Mouse (Mus musculus) MEL (cell line): Measurements from ENCODE around the gene Hps6. TPM values are rescaled to one million over a fixed set of nuclear protein-coding genes. Genes with fewer than 3 reads are reported as not detected.

ENCODE experiments used
- DNase-seq: peaks from one replicate; pipeline ENCODE4 v3.0.0; 2011; ENCODE audit warnings: low read depth, low spot score
- H3K27ac ChIP-seq: 2 replicates; pipeline ENCODE4 v1.5.1; 2012; ENCODE audit warnings: low read depth, mild to moderate bottlenecking, control low read depth, low read length, moderate library complexity; ENCODE audit not compliant: control insufficient read depth
- H3K27me3 ChIP-seq, 2 experiments: fragments of 150-350 bp in 1 of 2; sonication (generic) in 1 of 2; 2 replicates each; pipeline ENCODE4 v1.6.1; 2012; ENCODE audit warnings: low read length in 2 of 2, mild to moderate bottlenecking in 2 of 2, improper control_type of control experiment in 1 of 2, moderate library complexity in 1 of 2; ENCODE audit not compliant: insufficient read depth in 2 of 2, control insufficient read depth in 1 of 2
- H3K36me3 ChIP-seq, 2 experiments: 2 replicates each; pipeline ENCODE4 v1.6.1; 2012 to 2014; ENCODE audit warnings: low read length in 2 of 2, improper control_type of control experiment in 1 of 2, inconsistent platforms in 1 of 2, mild to moderate bottlenecking in 1 of 2; ENCODE audit not compliant: insufficient read depth in 2 of 2, control insufficient read depth in 1 of 2
- H3K4me1 ChIP-seq, 2 experiments: fragments of 150-350 bp in 1 of 2; sonication (generic) in 1 of 2; 2 replicates each; pipeline ENCODE4 v1.6.1; 2012; ENCODE audit warnings: low read length in 2 of 2, improper control_type of control experiment in 1 of 2, mild to moderate bottlenecking in 1 of 2; ENCODE audit not compliant: insufficient read depth in 2 of 2, control insufficient read depth in 1 of 2
- H3K4me3 ChIP-seq, 2 experiments: fragments of 150-350 bp in 1 of 2; sonication (generic) in 1 of 2; 2 replicates each; pipeline ENCODE4 v1.5.1; 2012; ENCODE audit warnings: low read depth in 2 of 2, low read length in 2 of 2, mild to moderate bottlenecking in 2 of 2, moderate library complexity in 2 of 2, control low read depth in 1 of 2, improper control_type of control experiment in 1 of 2; ENCODE audit not compliant: control insufficient read depth in 1 of 2, insufficient read depth in 1 of 2
- H3K79me2 ChIP-seq: 2 replicates; pipeline ENCODE4 v1.6.1; 2012; ENCODE audit warnings: mild to moderate bottlenecking, low read length, moderate library complexity; ENCODE audit not compliant: control insufficient read depth, poor library complexity, insufficient read depth
- H3K9ac ChIP-seq: 2 replicates; pipeline ENCODE4 v1.6.1; 2012; ENCODE audit warnings: low read depth, mild to moderate bottlenecking, control low read depth, low read length, moderate library complexity; ENCODE audit not compliant: control insufficient read depth, poor library complexity, severe bottlenecking
- H3K9me3 ChIP-seq: fragments of 150-350 bp; sonication (generic); replicated peaks from 2 replicates; pipeline ENCODE4 v1.6.1; 2012; ENCODE audit warnings: mild to moderate bottlenecking, low read length, improper control_type of control experiment, moderate library complexity; ENCODE audit not compliant: insufficient read depth
- BHLHE40 ChIP-seq: IDR thresholded peaks from 2 replicates; pipeline ENCODE4 v1.6.1; 2012; ENCODE audit warnings: low read depth, mild to moderate bottlenecking, inconsistent platforms, low read length, improper control_type of control experiment, borderline replicate concordance
- CHD1 ChIP-seq: IDR thresholded peaks from 2 replicates; pipeline ENCODE4 v1.6.1; 2012; ENCODE audit warnings: low read depth, mild to moderate bottlenecking, inconsistent platforms, low read length, improper control_type of control experiment
- CHD2 ChIP-seq: IDR thresholded peaks from 2 replicates; pipeline ENCODE4 v1.6.1; 2011; ENCODE audit warnings: low read length, improper control_type of control experiment
- CTCF ChIP-seq, 3 experiments: IDR thresholded peaks in 2 of 3; conservative IDR thresholded peaks in 1 of 3; 2 replicates each; pipeline ENCODE4 v1.5.1; 2011 to 2012; ENCODE audit warnings: low read length in 3 of 3, low read depth in 2 of 3, mild to moderate bottlenecking in 2 of 3, improper control_type of control experiment in 1 of 3, inconsistent platforms in 1 of 3, mixed read lengths in 1 of 3, moderate library complexity in 1 of 3; ENCODE audit not compliant: control insufficient read depth in 1 of 3, insufficient read depth in 1 of 3, poor library complexity in 1 of 3, severe bottlenecking in 1 of 3
- EP300 ChIP-seq, 2 experiments: IDR thresholded peaks; 2 replicates each; pipeline ENCODE4 v1.6.1; 2011; ENCODE audit warnings: improper control_type of control experiment in 2 of 2, low read length in 2 of 2, low read depth in 1 of 2, mild to moderate bottlenecking in 1 of 2
- ETS1 ChIP-seq: IDR thresholded peaks from 2 replicates; pipeline ENCODE4 v1.6.1; 2012; ENCODE audit warnings: low read depth, mild to moderate bottlenecking, inconsistent platforms, low read length, improper control_type of control experiment, moderate library complexity
- GABPA ChIP-seq: IDR thresholded peaks from 2 replicates; pipeline ENCODE4 v1.6.1; 2012; ENCODE audit warnings: low read depth, mild to moderate bottlenecking, inconsistent platforms, low read length, improper control_type of control experiment, moderate library complexity
- GATA1 ChIP-seq: IDR thresholded peaks from 2 replicates; pipeline ENCODE4 v1.6.1; 2011; ENCODE audit warnings: low read depth, low read length, improper control_type of control experiment
- HCFC1 ChIP-seq: IDR thresholded peaks from 2 replicates; pipeline ENCODE4 v1.6.1; 2012; ENCODE audit warnings: low read depth, mild to moderate bottlenecking, inconsistent platforms, low read length, improper control_type of control experiment, moderate library complexity
- JUND ChIP-seq: IDR thresholded peaks from 2 replicates; pipeline ENCODE4 v1.6.1; 2011; ENCODE audit warnings: low read depth, mild to moderate bottlenecking, improper control_type of control experiment, low read length
- KAT2A ChIP-seq: conservative IDR thresholded peaks from 2 replicates; pipeline ENCODE4 v1.6.1; 2012; ENCODE audit warnings: low read depth, low read length, improper control_type of control experiment, inconsistent platforms
- MAX ChIP-seq: IDR thresholded peaks from 2 replicates; pipeline ENCODE4 v1.6.1; 2011; ENCODE audit warnings: low read length, improper control_type of control experiment
- MAZ ChIP-seq: IDR thresholded peaks from 2 replicates; pipeline ENCODE4 v1.6.1; 2012; ENCODE audit warnings: low read depth, mild to moderate bottlenecking, inconsistent platforms, low read length, improper control_type of control experiment
- MEF2A ChIP-seq: IDR thresholded peaks from 2 replicates; pipeline ENCODE4 v1.6.1; 2014; ENCODE audit warnings: low read depth, mild to moderate bottlenecking, inconsistent platforms, low read length, improper control_type of control experiment; ENCODE audit not compliant: poor library complexity, insufficient replicate concordance, severe bottlenecking; ENCODE audit errors: extremely low read depth
- MXI1 ChIP-seq: IDR thresholded peaks from 2 replicates; pipeline ENCODE4 v1.6.1; 2011; ENCODE audit warnings: mild to moderate bottlenecking, low read depth, low read length, improper control_type of control experiment
- MYB ChIP-seq: IDR thresholded peaks from 2 replicates; pipeline ENCODE4 v1.6.1; 2011; ENCODE audit warnings: mild to moderate bottlenecking, low read depth, low read length, improper control_type of control experiment
- MYC ChIP-seq: IDR thresholded peaks from 2 replicates; pipeline ENCODE4 v1.6.1; 2011; ENCODE audit warnings: low read depth, mild to moderate bottlenecking, low read length, improper control_type of control experiment, moderate library complexity
- NELFE ChIP-seq: IDR thresholded peaks from 2 replicates; pipeline ENCODE4 v1.6.1; 2011; ENCODE audit warnings: low read depth, low read length, improper control_type of control experiment
- NRF1 ChIP-seq: IDR thresholded peaks from 2 replicates; pipeline ENCODE4 v1.6.1; 2014; ENCODE audit warnings: low read depth, mild to moderate bottlenecking, inconsistent platforms, low read length, improper control_type of control experiment, moderate library complexity; ENCODE audit not compliant: poor library complexity, insufficient read depth, severe bottlenecking
- POLR2A ChIP-seq, 2 experiments: IDR thresholded peaks; 2 replicates each; pipeline ENCODE4 v1.6.1; 2011 to 2012; ENCODE audit warnings: low read length in 2 of 2, mild to moderate bottlenecking in 2 of 2, control low read depth in 1 of 2, improper control_type of control experiment in 1 of 2, low read depth in 1 of 2, moderate library complexity in 1 of 2; ENCODE audit not compliant: control insufficient read depth in 1 of 2, insufficient read depth in 1 of 2, poor library complexity in 1 of 2
- POLR2AphosphoS2 ChIP-seq: IDR thresholded peaks from 2 replicates; pipeline ENCODE4 v1.6.1; 2011; ENCODE audit warnings: low read length, improper control_type of control experiment
- POLR2AphosphoS5 ChIP-seq: IDR thresholded peaks from 2 replicates; pipeline ENCODE4 v1.6.1; 2012; ENCODE audit warnings: low read depth, borderline replicate concordance, mild to moderate bottlenecking, inconsistent platforms, low read length, moderate library complexity, mixed read lengths
- RAD21 ChIP-seq: IDR thresholded peaks from 2 replicates; pipeline ENCODE4 v1.6.1; 2011; ENCODE audit warnings: mild to moderate bottlenecking, low read depth, low read length, improper control_type of control experiment
- RCOR1 ChIP-seq: IDR thresholded peaks from 2 replicates; pipeline ENCODE4 v1.6.1; 2012; ENCODE audit warnings: low read depth, mild to moderate bottlenecking, inconsistent platforms, low read length, improper control_type of control experiment
- SIN3A ChIP-seq: IDR thresholded peaks from 2 replicates; pipeline ENCODE4 v1.6.1; 2012; ENCODE audit warnings: low read length, improper control_type of control experiment, inconsistent platforms
- SMC3 ChIP-seq: IDR thresholded peaks from 2 replicates; pipeline ENCODE4 v1.6.1; 2011; ENCODE audit warnings: low read depth, low read length, improper control_type of control experiment
- TAL1 ChIP-seq: IDR thresholded peaks from 2 replicates; pipeline ENCODE4 v1.6.1; 2012; ENCODE audit warnings: mild to moderate bottlenecking, inconsistent platforms, low read length, moderate library complexity, mixed read lengths
- TBP ChIP-seq: IDR thresholded peaks from 2 replicates; pipeline ENCODE4 v1.8.0; 2011; ENCODE audit warnings: low read depth, low read length, improper control_type of control experiment
- TCF12 ChIP-seq: IDR thresholded peaks from 2 replicates; pipeline ENCODE4 v1.6.1; 2014; ENCODE audit warnings: low read depth, mild to moderate bottlenecking, inconsistent platforms, low read length, improper control_type of control experiment, moderate library complexity
- UBTF ChIP-seq: IDR thresholded peaks from 2 replicates; pipeline ENCODE4 v1.6.1; 2012; ENCODE audit warnings: low read depth, mild to moderate bottlenecking, inconsistent platforms, low read length, improper control_type of control experiment, moderate library complexity, borderline replicate concordance; ENCODE audit not compliant: insufficient read depth
- USF2 ChIP-seq, 2 experiments: IDR thresholded peaks; 2 replicates each; pipeline ENCODE4 v1.6.1; 2011 to 2012; ENCODE audit warnings: improper control_type of control experiment in 2 of 2, low read length in 2 of 2, borderline replicate concordance in 1 of 2, inconsistent platforms in 1 of 2, low read depth in 1 of 2, mild to moderate bottlenecking in 1 of 2; ENCODE audit not compliant: insufficient read depth in 1 of 2
- ZC3H11A ChIP-seq: IDR thresholded peaks from 2 replicates; pipeline ENCODE4 v1.6.1; 2012; ENCODE audit warnings: low read depth, mild to moderate bottlenecking, inconsistent platforms, low read length, improper control_type of control experiment
- ZKSCAN1 ChIP-seq: IDR thresholded peaks from 2 replicates; pipeline ENCODE4 v1.6.1; 2012; ENCODE audit warnings: low read depth, mild to moderate bottlenecking, inconsistent platforms, low read length, improper control_type of control experiment, moderate library complexity
- ZMIZ1 ChIP-seq: IDR thresholded peaks from 2 replicates; pipeline ENCODE4 v1.6.1; 2012; ENCODE audit warnings: low read depth, mild to moderate bottlenecking, inconsistent platforms, low read length, improper control_type of control experiment, moderate library complexity
- ZNF384 ChIP-seq: IDR thresholded peaks from 2 replicates; pipeline ENCODE4 v1.6.1; 2012; ENCODE audit warnings: low read depth, mild to moderate bottlenecking, inconsistent platforms, low read length, improper control_type of control experiment
- polyA plus RNA-seq, 2 experiments: library from polyadenylated mRNA; stranded (reverse) in 1 of 2; unstranded in 1 of 2; fragments of >175 nt in 1 of 2; fragments of >200 nt in 1 of 2; gene quantifications; 2 replicates each; pipeline versions ENCODE4 v1.2.1 to v1.2.4; 2012; ENCODE audit warnings: low replicate concordance in 2 of 2, low read depth in 1 of 2; ENCODE audit not compliant: insufficient read length in 2 of 2, insufficient read depth in 1 of 2, missing spikeins in 1 of 2
- total RNA-seq: library from RNA; depleted of rRNA; stranded (reverse); fragments of 300-350 nt; gene quantifications from 2 replicates; pipeline ENCODE4 v1.2.3, GENCODE M21; 2012

Hps6 gene
- total and polyA plus RNA-seq, 3 experiments: 11.5 to 13.2 TPM; not detected in 1

DNA sequence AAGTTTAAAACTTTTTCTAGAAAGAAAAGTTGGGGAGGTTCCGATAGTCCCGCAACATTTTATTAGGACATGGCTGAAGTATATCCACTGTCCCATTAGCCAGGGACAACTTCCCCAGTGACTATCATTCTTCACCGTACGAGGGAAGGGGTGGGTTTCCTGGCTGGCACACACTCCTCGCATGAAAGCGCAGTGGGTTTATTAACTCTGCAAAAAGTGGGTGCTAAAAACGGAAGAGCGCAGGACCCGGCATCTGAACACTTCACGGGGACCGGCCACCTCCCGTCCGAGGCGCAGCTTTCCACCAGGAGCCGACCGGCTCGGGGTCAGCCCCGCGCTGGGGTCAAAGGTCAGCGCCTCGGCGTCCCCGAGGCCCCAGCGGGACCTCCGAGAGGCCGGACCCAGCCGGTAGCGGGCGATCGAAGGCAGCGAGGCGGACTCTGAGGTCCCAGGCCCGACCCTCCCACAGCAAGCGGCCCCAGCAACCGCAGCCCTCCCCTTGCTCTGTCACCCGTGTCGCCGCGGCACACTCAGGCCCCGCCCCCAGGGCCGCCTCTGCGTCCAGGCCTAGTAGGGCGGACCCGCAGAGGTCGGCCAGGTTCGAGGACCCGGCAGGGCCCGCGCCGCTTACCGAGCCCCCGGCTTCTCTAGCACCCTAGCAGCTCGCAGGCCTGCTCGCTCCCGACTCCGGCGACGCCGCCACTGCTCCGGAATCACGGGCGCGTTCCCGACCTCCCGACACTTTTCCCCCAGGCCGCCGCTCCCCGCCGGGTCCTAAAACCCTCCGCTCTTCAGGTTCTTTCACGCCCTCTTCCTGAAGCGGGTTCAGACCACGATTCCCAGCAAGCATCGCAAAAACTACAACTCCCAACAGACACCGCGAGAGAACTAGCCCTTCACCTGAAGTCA is 5.3 kb upstream of the Hps6 start, which contains the start of gene Armh3:
TSS of gene Armh3 (minus strand) at position 704 of the 909 bp plus-strand sequence.
- Histone ChIP-seq H3K27me3 (no peaks in the 10 kb centered on the region), H3K27ac (peak within 1 kb of the TSS; percentile 81), H3K36me3 (peaks cover 0 to 9% of the 10 kb centered on the region in 2 experiments; a peak in 2 of 4 replicates), H3K9ac (peak within 1 kb of the TSS; percentile 94), H3K9me3 (no peaks in the 10 kb centered on the region), H3K4me3 (peak within 1 kb of the TSS; percentile 71 to 86), H3K79me2 (peaks cover 5% of the 10 kb centered on the region; the same call in 1 of the 2 replicates), H3K4me1 (peaks cover 0 to 11% of the 10 kb centered on the region in 2 experiments; a peak in 2 of 4 replicates)
- DNase-seq: peak; percentile 99
- TF ChIP-seq TAL1 (no peak), MEF2A (no peak), MYB (no peak), RCOR1 (no peak), HCFC1 (peak; percentile 97), ZKSCAN1 (no peak), MAZ (peak; percentile 92; the same call in 1 of the 2 replicates), POLR2AphosphoS5 (no peak), POLR2AphosphoS2 (no peak; the same call in 1 of the 2 replicates), MXI1 (peak; percentile 88), CHD1 (no peak), TCF12 (peak; percentile 55), ETS1 (peak; percentile 25; the same call in 1 of the 2 replicates), MYC (peak; percentile 87), CTCF (IDR thresholded peaks at IDR 0.05 in 2 of 3, conservative IDR thresholded peaks at IDR 0.05 in 1 of 3; ENCODE audit: control insufficient read depth in 1 of 3, insufficient read depth in 1 of 3, low read depth in 2 of 3, low read length in 3 of 3, poor library complexity in 1 of 3, severe bottlenecking in 1 of 3) (no peak), SIN3A (peak; percentile 99), CHD2 (no peak), POLR2A (IDR thresholded peaks at IDR 0.05; ENCODE audit: control insufficient read depth in 1 of 2, insufficient read depth in 1 of 2, low read depth in 1 of 2, low read length in 2 of 2, poor library complexity in 1 of 2) (peak; percentile 60 to 67; a peak in 3 of 4 replicates), NRF1 (no peak), USF2 (IDR thresholded peaks at IDR 0.05; ENCODE audit: borderline replicate concordance in 1 of 2, insufficient read depth in 1 of 2, low read depth in 1 of 2, low read length in 2 of 2) (no peak), GATA1 (no peak), JUND (no peak), ZC3H11A (no peak), MAX (peak; percentile 50), KAT2A (peak; percentile 90), ZNF384 (no peak), ZMIZ1 (0 out of 2 replicates have a peak, but pooled peaks have one; percentile 43), EP300 (IDR thresholded peaks at IDR 0.05; ENCODE audit: low read depth in 1 of 2, low read length in 2 of 2) (no peak), TBP (peak; percentile 45; the same call in 1 of the 2 replicates), SMC3 (no peak), UBTF (0 out of 2 replicates have a peak, but pooled peaks have one; percentile 62), NELFE (peak; percentile 35; the same call in 1 of the 2 replicates), BHLHE40 (no peak), GABPA (no peak), RAD21 (no peak)
